ENCODE assay signal across 17 mouse cellular contexts in genomic region chr4:135523939-135524338, GRCm38 (mm10). TPM values are rescaled to one million over a fixed set of nuclear protein-coding genes. Genes with fewer than 3 reads are reported as not detected.
DNase-seq lines count a peak whose midpoint lies in the region; ATAC-seq and TF ChIP-seq lines count a peak whose summit lies in the region.
"Had no signal": no experiment of that assay in that cellular context is flagged by ENCODE, and none has a peak within 500 bp of the region (broad histone marks: within the 10 kb centered on the region; RNA-seq: fewer than 3 reads in every experiment).

No protein-coding gene starts in this region.

- DNase-seq in forebrain, embryonic 10.5 days (ENCODE audit: extremely low spot score, low spot score), result peak; percentile 58
- DNase-seq in lung, postnatal 36 days, result no peak
- peak; percentile 36 for DNase-seq in forelimb bud, embryonic 11.5 days (ENCODE audit: low read depth, low spot score)
- peak; percentile 64 for DNase-seq in retina, embryonic 14.5 days (ENCODE audit: low spot score)
- no peak for DNase-seq in heart, adult 2 months
- DNase-seq: cerebellum, adult 18-20 months; gastrocnemius, postnatal 14 days; heart, postnatal 36 days; kidney, adult 9 months; lung, postnatal 4 days had no signal

- H3K4me2 ChIP-seq in forebrain, embryonic 16.5 days (ENCODE audit: low read length), result no peak overlapping the region
- H3K4me2 ChIP-seq in lung, embryonic 15.5 days, result no peak overlapping the region; the same call in 1 of the 2 replicates
- H3K4me2 ChIP-seq: liver, embryonic 12.5 days had no signal

- TF ChIP-seq POLR2A in heart, adult 2 months (IDR thresholded peaks at IDR 0.05; ENCODE audit: insufficient read depth, low read depth, low read length), result no peak

- H3K4me1 ChIP-seq in forebrain, embryonic 10.5 days, result peaks cover 47% of the 10 kb centered on the region
- H3K4me1 ChIP-seq in forebrain, embryonic 16.5 days (replicated peaks; ENCODE audit: control insufficient read depth, insufficient read depth, low read length), result peaks cover 8% of the 10 kb centered on the region; the same call in 1 of the 2 replicates
- peaks cover 10% of the 10 kb centered on the region for H3K4me1 ChIP-seq in lung, embryonic 15.5 days
- H3K4me1 ChIP-seq in heart, adult 2 months (ENCODE audit: control insufficient read depth, insufficient read depth, low read length), result no peaks in the 10 kb centered on the region
- H3K4me1 ChIP-seq: liver, embryonic 12.5 days had no signal

- H3K27ac ChIP-seq in forebrain, embryonic 10.5 days, result peak overlapping the region; percentile 80
- H3K27ac ChIP-seq in forebrain, embryonic 16.5 days (ENCODE audit: low read length), result no peak overlapping the region
- peak overlapping the region; percentile 62 for H3K27ac ChIP-seq in lung, embryonic 15.5 days
- H3K27ac ChIP-seq in heart, adult 2 months, result no peak overlapping the region
- H3K27ac ChIP-seq: heart, embryonic 10.5 days; liver, embryonic 12.5 days had no signal

- WGBS in forebrain, embryonic 10.5 days, result 1% methylated on average over 6 of the region's 7 CpGs
- WGBS in forebrain, embryonic 16.5 days, result 2% methylated on average over 6 of the region's 7 CpGs
- 14% methylated on average over 6 of the region's 7 CpGs for WGBS in lung, embryonic 15.5 days
- 47% methylated on average over 5 of the region's 7 CpGs for WGBS in heart, adult 2 months

- no peaks in the 10 kb centered on the region for H3K79me2 ChIP-seq in heart, adult 2 months (replicated peaks; ENCODE audit: control insufficient read depth, insufficient read depth, low read length)

- no peak for TF ChIP-seq CTCF in heart, adult 2 months (IDR thresholded peaks at IDR 0.05)

- H3K9me3 ChIP-seq in forebrain, embryonic 10.5 days, result no peaks in the 10 kb centered on the region
- no peaks in the 10 kb centered on the region for H3K9me3 ChIP-seq in forebrain, embryonic 16.5 days (ENCODE audit: control insufficient read depth, low read length)
- no peaks in the 10 kb centered on the region for H3K9me3 ChIP-seq in lung, embryonic 15.5 days
- H3K9me3 ChIP-seq: heart, embryonic 10.5 days; liver, embryonic 12.5 days had no signal

- no peak overlapping the region for H3K4me3 ChIP-seq in forebrain, embryonic 10.5 days
- no peak overlapping the region for H3K4me3 ChIP-seq in forebrain, embryonic 16.5 days (replicated peaks; ENCODE audit: low read length)
- no peak overlapping the region for H3K4me3 ChIP-seq in lung, embryonic 15.5 days
- H3K4me3 ChIP-seq in heart, adult 2 months, result no peak overlapping the region
- H3K4me3 ChIP-seq: heart, embryonic 10.5 days; liver, embryonic 12.5 days; myocyte had no signal

- ATAC-seq in forebrain, embryonic 16.5 days, result no peak
- no peak for ATAC-seq in lung, embryonic 15.5 days (ENCODE audit: borderline replicate concordance, extremely low read depth, low FRiP score, low TSS enrichment)
- no peak for ATAC-seq in megakaryocyte, adult 5-6 weeks (ENCODE audit: poor library complexity, severe bottlenecking)
- ATAC-seq: liver, embryonic 12.5 days; Patski had no signal

- H3K9ac ChIP-seq in forebrain, embryonic 16.5 days (replicated peaks; ENCODE audit: low read depth, low read length), result no peak overlapping the region
- H3K9ac ChIP-seq in lung, embryonic 15.5 days, result no peak overlapping the region
- H3K9ac ChIP-seq in heart, adult 2 months (ENCODE audit: low read depth, low read length), result no peak overlapping the region
- H3K9ac ChIP-seq: liver, embryonic 12.5 days had no signal

- no peaks in the 10 kb centered on the region for H3K36me3 ChIP-seq in forebrain, embryonic 10.5 days (replicated peaks)
- no peaks in the 10 kb centered on the region for H3K36me3 ChIP-seq in forebrain, embryonic 16.5 days (ENCODE audit: control insufficient read depth, insufficient read depth)
- no peaks in the 10 kb centered on the region for H3K36me3 ChIP-seq in lung, embryonic 15.5 days
- no peaks in the 10 kb centered on the region for H3K36me3 ChIP-seq in heart, adult 2 months (ENCODE audit: control insufficient read depth, insufficient read depth, low read length)
- H3K36me3 ChIP-seq: heart, embryonic 10.5 days; liver, embryonic 12.5 days had no signal

- intact Hi-C loops in heart, adult 2 months (cut with DNase I), result no loop called here

- peaks cover 71% of the 10 kb centered on the region for H3K27me3 ChIP-seq in forebrain, embryonic 10.5 days (ENCODE audit: poor library complexity, severe bottlenecking)
- H3K27me3 ChIP-seq in forebrain, embryonic 16.5 days (replicated peaks; ENCODE audit: control insufficient read depth, insufficient read depth, low read length), result peaks cover 3% of the 10 kb centered on the region
- no peaks in the 10 kb centered on the region for H3K27me3 ChIP-seq in lung, embryonic 15.5 days
- H3K27me3 ChIP-seq in heart, adult 2 months (ENCODE audit: control insufficient read depth, insufficient read depth, low read length), result no peaks in the 10 kb centered on the region
- H3K27me3 ChIP-seq: Patski had no signal

- no peak for TF ChIP-seq EP300 in heart, adult 2 months (IDR thresholded peaks at IDR 0.05; ENCODE audit: insufficient read depth, low read depth, low read length)

RNA-seq across cellular contexts. Expression of gene Nipal3, which starts 29.1 kb away (rescaled TPM):
- 0.95 and 2.9 TPM in 2 replicates for polyA plus RNA-seq in forebrain, embryonic 10.5 days (2016; fragmentation: Nextera tagmentation; extraction: Ambion mirVana)
- polyA plus RNA-seq in forebrain, embryonic 16.5 days (2015; fragmentation: Nextera tagmentation; extraction: Ambion mirVana), result 5.9 and 6.1 TPM in 2 replicates
- 5.2 and 5.7 TPM in 2 replicates for polyA plus RNA-seq in lung, embryonic 15.5 days (2015; fragmentation: Nextera tagmentation; extraction: Ambion mirVana)
- 7.1 and 7.7 TPM in 2 replicates for total RNA-seq in megakaryocyte, adult 5-6 weeks (2015)
- total RNA-seq in megakaryocyte, adult 5-6 weeks (2017), result 31.8 and 36.0 TPM in 2 replicates
- total RNA-seq in heart, adult 2 months (2021), result 10 to 100 TPM; 35.0 to 41.5 TPM
- 27.0 and 39.4 TPM in 2 replicates for polyA plus RNA-seq in heart, adult 2 months (2012; rRNA removed)

RNA-seq across cellular contexts. Expression of gene Stpg1, which starts 29.3 kb away (rescaled TPM):
- 0.16 and 0.32 TPM in 2 replicates for polyA plus RNA-seq in forebrain, embryonic 10.5 days (2016; fragmentation: Nextera tagmentation; extraction: Ambion mirVana)
- polyA plus RNA-seq in forebrain, embryonic 16.5 days (2015; fragmentation: Nextera tagmentation; extraction: Ambion mirVana), result 0.14 TPM in 1 of 2 replicates, not detected in the other
- 0.37 and 0.64 TPM in 2 replicates for polyA plus RNA-seq in lung, embryonic 15.5 days (2015; fragmentation: Nextera tagmentation; extraction: Ambion mirVana)
- total RNA-seq in megakaryocyte, adult 5-6 weeks (2015), result not detected in 2 replicates
- 0.18 TPM in 1 of 2 replicates, not detected in the other for total RNA-seq in megakaryocyte, adult 5-6 weeks (2017)
- not detected for total RNA-seq in heart, adult 2 months (2021)
- 0.12 and 0.25 TPM in 2 replicates for polyA plus RNA-seq in heart, adult 2 months (2012; rRNA removed)
- polyA plus RNA-seq: liver, embryonic 12.5 days; myocyte; Patski had no signal

RNA-seq across cellular contexts. Expression of gene Grhl3, which starts 49.5 kb away (rescaled TPM):
- polyA plus RNA-seq in forebrain, embryonic 10.5 days (2016; fragmentation: Nextera tagmentation; extraction: Ambion mirVana), result 3.4 and 3.9 TPM in 2 replicates
- 0.39 and 0.60 TPM in 2 replicates for polyA plus RNA-seq in forebrain, embryonic 16.5 days (2015; fragmentation: Nextera tagmentation; extraction: Ambion mirVana)
- polyA plus RNA-seq in lung, embryonic 15.5 days (2015; fragmentation: Nextera tagmentation; extraction: Ambion mirVana), result 4.3 and 4.8 TPM in 2 replicates
- not detected in 2 replicates for total RNA-seq in megakaryocyte, adult 5-6 weeks (2015)
- total RNA-seq in megakaryocyte, adult 5-6 weeks (2017), result not detected in 2 replicates
- under 1 TPM; 0.08 to 0.14 TPM for total RNA-seq in heart, adult 2 months (2021)
- polyA plus RNA-seq in heart, adult 2 months (2012; rRNA removed), result 0.04 TPM in 1 of 2 replicates, not detected in the other
- total RNA-seq: heart, postnatal 36 days had no signal
- polyA plus RNA-seq: Patski had no signal

Comparison
In these comparisons a context has a peak if more than half of its experiments do, and no peak if none do; other contexts are left out.
1. H3K27ac ChIP-seq: peak in forebrain, embryonic 10.5 days (single experiment) and lung, embryonic 15.5 days (single experiment); none in forebrain, embryonic 16.5 days (single experiment) and heart, adult 2 months (single experiment).
2. DNase-seq: peak in forebrain, embryonic 10.5 days (single experiment), forelimb bud, embryonic 11.5 days (single experiment) and retina, embryonic 14.5 days (single experiment); none in lung, postnatal 36 days (single experiment) and heart, adult 2 months (0 of 2).